Mouse (Mus musculus): ENCODE measurements at regions not wholly inside any gene's neighbourhood (a gene's known extent, or its start where the extent isn't known, plus 50 kb on each side); places are given as distances from the start of the nearest gene placed in this dataset. TPM values are rescaled to one million over a fixed set of nuclear protein-coding genes. Genes with fewer than 3 reads are reported as not detected.
A peak's percentile ranks its signal among the peaks of the same experiment; 100 is the strongest.

DNA sequence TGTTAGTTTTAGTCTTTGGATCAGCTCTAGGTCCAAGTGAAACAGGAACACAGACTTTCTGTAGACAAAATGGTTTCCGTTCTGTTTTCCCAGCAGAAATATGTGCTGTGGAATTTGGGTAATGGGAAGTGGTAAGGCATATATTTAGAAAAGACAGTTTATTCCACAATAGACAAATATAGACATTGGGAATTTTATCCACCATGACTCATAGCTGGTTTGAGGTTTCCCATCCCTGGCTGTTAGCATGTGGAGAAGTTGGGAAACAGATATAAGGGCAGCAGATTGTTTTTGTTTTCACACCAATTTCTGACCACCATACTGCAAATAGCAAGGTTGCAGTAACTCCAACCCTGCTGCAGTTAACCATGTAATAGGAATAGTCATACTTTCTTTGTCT lies 385.0 kb upstream of the Adam34 start:
- no peak for DNase-seq (ENCODE audit: low spot score in 2 of 2)
- intact Hi-C loops (cut with DNase I), result no loop called here

DNA sequence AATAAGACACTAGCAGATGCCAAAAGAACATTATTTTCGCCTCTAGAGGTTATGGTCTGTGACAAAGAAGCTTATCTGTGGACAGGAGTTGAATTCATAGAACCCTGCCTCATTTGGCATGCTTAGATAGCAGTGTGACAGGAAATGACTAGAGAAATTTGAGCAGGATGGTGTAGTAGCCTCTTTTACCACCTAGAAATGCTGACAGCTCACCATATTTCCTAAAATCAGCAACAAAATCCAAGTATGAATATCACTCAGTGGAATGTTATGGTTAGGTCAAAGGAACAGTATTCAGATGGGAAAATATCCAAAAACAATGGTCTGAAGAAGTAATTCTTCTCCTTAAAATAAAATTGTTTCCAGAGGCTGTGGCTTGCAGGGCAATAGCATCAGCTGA lies 383.6 kb upstream of the Adam34 start:
- DNase-seq (ENCODE audit: low spot score in 2 of 2), result no peak
- intact Hi-C loops (cut with DNase I), result no loop called here

DNA sequence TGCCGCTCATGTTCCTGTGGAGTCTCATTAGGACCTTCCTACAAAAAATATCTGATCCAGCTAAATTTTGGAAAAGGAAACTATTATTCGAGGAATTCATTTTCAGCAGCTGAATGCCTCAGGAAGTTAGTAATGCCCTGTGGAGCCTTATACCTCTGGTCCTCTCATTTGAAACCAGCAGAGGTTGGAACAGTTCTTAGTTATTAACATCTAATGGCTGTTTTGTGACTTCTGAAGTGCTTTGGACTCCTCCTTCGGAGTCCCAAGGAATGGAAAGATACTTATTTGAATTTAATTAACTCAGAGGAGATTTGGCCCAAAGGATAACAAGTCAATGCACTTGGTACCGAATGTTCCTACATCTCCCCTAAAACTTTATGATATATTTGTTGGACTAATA lies 372.2 kb upstream of the Adam34 start:
- no peak for DNase-seq (ENCODE audit: low spot score in 2 of 2)
- intact Hi-C loops (cut with DNase I), result no loop called here

DNA sequence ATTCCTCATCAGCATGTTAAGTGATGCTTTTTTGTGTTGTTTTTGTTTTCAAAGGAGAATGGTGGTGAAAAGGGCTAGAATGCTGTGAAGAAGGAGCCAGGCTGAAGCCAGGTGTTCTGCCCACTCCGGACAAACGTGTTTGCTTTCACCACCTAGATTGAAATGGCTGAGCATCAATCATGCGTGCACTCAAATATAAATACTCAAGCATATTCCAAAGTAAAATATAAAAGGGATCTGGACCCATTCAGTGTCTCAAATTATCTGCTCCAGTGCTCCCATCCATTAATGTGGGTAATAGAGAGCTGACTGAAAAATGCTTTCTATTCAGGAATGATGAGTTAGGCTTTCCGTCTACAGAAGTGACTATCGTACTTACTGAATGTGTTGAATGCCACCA lies 349.0 kb upstream of the Adam34 start:
- DNase-seq (ENCODE audit: low spot score in 2 of 2), result no peak
- intact Hi-C loops (cut with DNase I), result no loop called here

DNA sequence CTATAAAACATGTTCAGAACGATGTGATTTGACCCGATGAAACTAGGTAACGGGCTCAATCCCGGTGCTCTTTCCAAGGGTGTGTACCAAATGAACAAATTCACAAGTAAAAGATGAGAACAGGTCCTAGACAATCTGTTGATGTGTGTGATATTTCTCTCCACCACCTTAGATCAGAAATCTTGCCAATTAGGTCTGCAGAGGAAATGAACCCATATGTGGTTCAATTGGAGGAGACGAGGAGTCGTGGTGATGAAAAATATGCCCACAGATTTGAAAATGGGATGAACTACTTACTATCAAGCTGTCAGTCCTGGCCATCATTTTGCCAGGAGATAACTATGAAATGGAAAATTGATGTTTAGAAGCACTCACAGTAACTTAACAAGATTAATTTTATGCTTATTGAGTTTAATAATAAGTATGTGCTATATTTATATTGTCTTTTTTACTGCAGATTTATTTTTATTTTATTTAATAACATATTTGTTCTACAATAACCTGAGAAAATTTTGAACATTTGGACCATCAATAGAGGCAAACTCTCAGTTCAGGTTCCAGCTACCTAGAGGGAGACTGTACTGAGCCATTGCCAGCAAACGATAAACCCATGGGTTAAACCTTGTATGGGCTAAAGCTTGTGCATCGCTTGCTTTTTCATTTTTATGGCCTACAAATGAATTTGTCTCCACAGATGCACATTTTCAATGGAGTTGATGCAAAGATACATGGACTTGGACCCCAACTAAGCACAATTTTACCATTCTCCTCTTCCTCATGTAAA lies 332.9 kb upstream of the Adam34 start:
- no peak for DNase-seq (ENCODE audit: low spot score in 2 of 2)

DNA sequence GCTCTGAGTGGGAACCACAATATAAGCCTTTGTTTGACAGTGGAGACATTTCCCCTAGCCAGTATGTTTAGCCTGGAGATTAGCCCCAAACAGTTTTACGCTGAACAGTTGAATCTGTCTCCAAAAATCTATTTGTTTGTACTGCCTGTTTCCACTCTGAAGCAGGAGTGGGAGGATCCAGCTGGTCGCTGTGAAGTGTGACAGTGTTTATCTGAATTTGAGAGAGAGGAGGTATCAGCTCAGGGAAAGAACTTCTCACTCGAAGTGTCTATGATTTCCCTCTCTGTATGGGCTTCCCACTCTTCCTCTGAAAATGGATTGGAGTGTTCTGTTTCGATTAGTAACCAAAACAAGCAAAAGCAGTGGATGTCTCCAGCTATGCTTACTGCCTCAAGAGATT lies 324.4 kb upstream of the Adam34 start:
- intact Hi-C loops (cut with DNase I), result loop anchor here (5.0 kb wide), 1 partner anchor 903 kb away; the partner anchor contains the start of gene Fat1
- peak; percentile 24 to 37 for DNase-seq (ENCODE audit: low spot score in 2 of 2)

More for the DNA sequence above, 332.9 kb upstream of the Adam34 start:
- intact Hi-C loops (cut with DNase I), result no loop called here

DNA sequence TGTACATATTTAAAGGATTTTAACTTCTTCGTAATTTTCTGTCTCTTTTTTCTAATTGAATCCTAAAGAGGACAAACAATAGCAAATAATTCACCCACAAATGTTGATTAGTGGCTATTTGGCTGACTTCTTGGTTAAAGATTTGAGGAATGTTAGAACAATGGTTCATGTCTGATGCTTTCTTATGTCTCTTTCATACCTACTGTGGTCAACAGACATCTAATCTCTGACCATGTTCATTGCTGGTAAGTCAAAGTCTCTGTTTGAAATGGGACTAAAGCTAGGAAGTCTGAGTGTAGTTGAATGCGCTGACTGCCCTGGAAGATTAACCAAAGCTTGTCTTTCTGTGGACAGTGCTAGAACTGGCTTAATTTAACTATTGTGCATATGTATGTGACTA lies 321.5 kb upstream of the Adam34 start:
- intact Hi-C loops (cut with DNase I), result loop anchor here (5.0 kb wide), 1 partner anchor 906 kb away; the partner anchor contains the start of gene Fat1
- no peak for DNase-seq (ENCODE audit: low spot score in 2 of 2)

DNA sequence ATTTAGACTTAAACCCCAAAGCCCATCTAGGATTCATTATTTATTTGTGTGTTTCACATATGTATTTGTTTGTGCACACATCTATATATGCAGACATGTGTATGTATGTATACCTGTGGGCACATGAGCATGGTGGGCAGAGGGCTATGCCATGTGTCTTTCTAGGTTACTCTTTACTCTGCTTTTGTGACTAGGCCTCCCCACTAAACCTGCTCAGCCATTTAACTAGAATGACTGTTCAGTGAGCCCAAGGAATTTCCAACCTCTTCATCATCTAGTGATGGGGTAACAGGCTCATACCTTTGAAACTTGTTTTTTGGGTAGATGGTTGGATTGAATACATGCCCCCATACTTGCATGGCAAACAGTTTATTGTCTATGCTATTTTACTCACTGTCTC lies 321.1 kb upstream of the Adam34 start:
- DNase-seq (ENCODE audit: low spot score in 2 of 2), result no peak
- intact Hi-C loops (cut with DNase I), result loop anchor here (5.0 kb wide), 1 partner anchor 906 kb away; the partner anchor contains the start of gene Fat1

DNA sequence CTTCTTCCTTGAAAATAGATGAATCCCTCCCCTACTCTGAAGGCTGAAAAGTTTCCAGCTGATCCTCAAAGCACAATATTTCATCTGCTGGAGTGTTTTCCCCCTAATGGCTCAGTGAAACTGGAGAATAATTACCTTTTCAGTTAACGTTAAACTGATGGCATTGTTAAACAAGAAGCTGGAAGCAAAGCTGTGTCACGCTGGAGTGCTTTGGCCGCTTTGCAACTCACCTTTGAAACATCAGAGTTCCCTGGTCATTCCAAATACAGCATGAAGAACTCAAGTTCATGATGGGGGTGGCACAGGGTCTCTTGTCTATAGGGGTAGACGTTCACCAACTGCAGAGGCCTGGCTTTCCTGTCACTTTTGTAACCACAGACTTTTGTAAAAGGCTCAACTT lies 317.9 kb upstream of the Adam34 start:
- intact Hi-C loops (cut with DNase I), result no loop called here
- no peak for DNase-seq (ENCODE audit: low spot score in 2 of 2)

DNA sequence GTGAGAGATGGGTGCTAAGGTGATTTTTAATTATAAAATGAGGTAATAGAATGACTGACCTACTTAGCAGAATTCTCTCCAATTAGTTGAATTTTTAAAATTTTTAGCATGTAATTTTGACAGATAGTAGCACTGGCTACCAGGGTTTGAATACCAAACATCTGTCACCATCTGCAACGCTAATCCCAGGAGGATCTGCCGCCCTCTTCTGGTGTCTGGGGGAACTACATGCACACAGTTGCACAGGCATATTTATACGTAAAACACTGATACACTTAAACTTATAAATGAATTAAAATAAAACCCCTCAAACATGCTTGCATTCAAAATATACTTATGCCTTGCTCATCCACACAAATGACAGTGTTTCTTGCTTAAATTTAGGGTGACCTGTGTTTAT lies 316.1 kb upstream of the Adam34 start:
- intact Hi-C loops (cut with DNase I), result no loop called here
- DNase-seq (ENCODE audit: low spot score in 2 of 2), result peak in 1 of 2 experiments; percentile 10

DNA sequence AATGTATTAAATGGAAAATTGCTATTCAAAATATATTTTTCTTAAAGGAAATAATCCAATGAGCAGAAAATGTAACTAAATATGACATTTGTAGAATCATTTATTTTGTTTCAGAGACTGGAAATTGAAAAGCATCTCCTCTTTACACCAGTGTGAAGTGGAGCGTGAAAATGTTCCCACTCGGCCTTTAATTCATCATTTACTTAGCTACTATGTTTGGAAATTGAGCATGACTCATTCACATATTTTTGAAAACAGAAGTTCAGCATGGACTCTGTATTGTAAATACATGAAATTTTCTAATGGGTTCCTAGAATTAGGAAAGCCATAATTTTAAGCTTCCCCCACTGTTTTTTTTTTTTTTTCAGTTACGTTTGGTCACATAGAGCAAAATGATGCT lies 314.2 kb upstream of the Adam34 start:
- no peak for DNase-seq (ENCODE audit: low spot score in 2 of 2)

More for the DNA sequence above, 314.2 kb upstream of the Adam34 start:
- intact Hi-C loops (cut with DNase I), result no loop called here

Small RNAs in the stretch of these regions (microRNA-seq; reads per million reads assigned to microRNA genes)
- gene Gm24591, result not detected
